Mouse (Mus musculus) ovary, adult 18-20 months (tissue): ENCODE data around the gene Scnn1a.

Source experiments
- DNase-seq: peaks from one replicate; pipeline ENCODE4 v3.0.0; 2022; ENCODE audit warnings: low spot score, mixed read lengths

Gene Scnn1a

GRCm38 (mm10) chr6:125363021-125363420 lies 42.6 kb downstream of the Scnn1a start:
- DNase-seq, result no peak

DNA sequence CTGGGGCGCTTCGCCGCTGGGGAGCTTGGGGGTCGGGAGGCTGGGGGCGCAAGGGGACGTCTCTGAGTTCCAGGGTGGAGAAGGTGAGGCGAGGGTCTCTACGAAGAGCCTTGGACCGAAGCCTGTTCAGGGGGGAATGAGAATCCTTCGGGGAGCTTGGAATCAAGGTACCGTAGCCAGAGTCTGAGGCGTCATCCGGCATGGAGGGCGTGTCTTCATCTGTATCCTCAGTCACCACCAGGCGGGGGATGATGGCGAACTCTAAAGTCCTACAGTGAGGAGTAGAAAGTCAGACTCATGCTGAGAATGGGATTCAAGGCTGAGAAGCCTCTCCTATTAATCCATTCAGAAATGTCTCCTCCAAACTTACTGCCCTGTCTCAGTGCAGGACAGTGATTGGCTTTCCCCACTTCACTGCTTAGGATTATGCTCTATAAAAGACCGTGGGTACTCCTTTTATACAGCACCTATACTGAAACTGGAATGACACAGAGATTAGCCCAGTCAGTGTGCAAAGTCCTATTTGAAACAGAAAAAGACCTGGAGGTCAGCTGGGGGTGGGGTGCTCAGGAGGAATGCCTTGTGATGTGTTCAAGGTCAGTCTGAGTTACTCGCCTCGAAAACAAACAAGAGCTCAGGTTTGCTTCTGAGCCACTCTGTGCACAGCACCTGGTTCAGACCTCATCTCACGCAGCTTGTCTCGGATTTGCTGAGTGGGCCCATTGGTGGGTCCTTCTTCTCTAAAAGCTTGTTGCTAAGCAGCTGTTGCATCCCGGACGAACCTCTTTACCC lies 43.2 kb downstream of the Scnn1a start:
- DNase-seq, result no peak

DNA sequence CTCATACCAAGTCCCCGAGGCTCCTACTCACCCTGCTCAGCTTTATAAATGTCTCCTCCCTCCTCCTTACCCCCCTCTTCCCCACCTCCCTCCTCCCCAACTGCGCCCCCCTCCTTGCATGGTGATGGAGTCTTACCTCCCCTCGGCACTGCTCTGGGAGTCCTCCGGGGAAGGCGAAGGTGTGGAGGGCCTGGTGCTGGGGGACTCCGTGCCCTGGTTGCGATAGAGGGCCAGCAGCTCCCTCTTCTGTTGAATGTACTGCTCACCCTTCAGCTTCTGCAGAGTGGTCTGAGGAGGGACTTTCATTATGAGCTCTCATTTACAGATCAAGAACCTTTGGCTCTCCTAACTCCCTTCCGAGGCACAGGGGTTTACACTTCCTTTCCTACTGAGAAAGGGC lies 44.0 kb downstream of the Scnn1a start:
- DNase-seq, result no peak

DNA sequence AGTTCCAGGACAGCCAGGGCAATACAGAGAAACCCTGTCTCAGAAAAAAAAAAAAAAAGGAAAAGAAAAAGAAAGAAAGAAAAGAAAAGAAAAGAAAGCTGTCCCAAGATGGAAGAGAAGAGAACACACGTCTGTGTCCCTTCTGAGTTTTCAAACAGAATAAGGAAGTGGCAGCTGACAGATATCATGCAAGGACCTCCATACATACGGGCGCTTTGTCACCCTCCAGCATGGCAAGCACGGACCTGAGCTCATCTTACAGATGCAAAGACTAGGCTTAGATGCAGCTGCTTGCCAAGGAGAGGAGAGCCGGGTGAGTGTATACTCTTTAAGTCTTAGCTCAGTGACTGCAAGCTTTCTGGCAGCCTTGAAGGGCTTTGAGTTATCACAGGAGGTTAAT lies 45.1 kb downstream of the Scnn1a start:
- no peak for DNase-seq

DNA sequence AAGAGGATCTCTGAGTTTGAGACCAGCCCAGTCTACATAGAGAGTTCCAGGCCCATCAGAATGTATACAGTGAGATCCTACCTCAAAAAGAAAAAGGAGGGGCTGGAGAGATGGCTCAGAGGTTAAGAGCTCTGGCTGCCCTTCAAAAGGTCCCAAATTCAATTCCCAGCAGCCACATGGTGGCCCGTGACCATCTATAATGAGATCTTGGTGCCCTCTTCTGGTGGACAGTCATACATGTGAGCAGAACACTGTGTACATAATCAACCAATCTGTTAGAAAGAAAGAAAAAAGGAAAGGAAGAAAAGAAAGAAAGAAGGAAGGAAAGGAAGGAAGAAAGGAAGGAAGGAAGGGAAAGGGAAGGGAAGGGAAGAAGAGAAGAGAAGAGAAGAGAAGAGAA lies 45.7 kb downstream of the Scnn1a start:
- no peak for DNase-seq

DNA sequence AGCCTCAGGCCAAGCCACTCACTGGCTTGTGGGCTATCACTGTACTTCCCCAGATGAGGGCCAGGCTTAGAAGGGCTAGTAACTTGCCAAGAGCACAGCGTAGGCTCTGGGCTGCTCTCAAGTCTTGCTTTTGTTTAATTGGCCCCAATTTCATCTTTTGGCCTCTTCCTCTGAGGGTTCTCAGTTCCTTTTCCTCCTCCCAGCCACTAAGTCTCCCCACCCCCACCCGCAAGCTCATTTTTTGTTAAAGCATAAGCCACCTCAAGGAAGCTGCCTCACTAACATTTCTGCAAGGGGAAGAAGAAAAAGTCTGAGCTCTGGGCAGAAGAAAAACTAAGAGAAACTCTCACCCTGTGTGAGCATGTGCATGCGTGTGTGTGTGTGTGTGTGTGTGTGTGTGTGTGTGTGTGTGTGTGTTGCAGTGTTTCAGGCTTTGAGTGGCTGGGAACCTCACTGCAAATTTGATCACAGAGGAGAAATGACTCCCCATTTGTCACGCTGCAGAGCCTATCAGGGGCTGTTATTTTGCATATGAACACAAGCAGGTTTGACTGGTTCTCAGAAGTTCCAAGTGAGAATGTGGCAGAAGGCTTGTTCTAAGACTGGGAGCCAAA lies 47.4 kb downstream of the Scnn1a start:
- no peak for DNase-seq

DNA sequence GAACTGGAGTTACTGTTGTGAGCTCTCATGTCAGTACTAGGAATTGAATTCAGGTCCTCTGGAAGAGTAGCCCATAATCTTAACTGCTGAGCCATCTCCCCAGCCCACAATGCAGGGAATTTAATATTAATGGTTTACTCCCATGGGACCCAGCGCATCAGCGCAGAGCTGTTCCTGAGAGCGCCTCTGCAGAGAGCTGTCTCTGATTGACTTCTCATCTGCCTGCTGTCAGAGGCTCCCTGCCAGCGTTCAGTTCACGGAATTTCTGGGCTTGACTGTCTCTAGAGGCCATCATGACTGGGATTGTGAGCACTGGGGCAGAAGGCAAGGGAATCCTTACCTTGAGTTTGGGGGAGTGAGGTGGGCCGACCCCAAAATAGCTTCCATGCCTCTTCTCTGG lies 56.6 kb downstream of the Scnn1a start:
- no peak for DNase-seq

- DNase-seq, result peak; percentile 48
These were observed 57.4 kb downstream of the Scnn1a start for GRCm38 (mm10) chr6:125377582-125378451.

DNA sequence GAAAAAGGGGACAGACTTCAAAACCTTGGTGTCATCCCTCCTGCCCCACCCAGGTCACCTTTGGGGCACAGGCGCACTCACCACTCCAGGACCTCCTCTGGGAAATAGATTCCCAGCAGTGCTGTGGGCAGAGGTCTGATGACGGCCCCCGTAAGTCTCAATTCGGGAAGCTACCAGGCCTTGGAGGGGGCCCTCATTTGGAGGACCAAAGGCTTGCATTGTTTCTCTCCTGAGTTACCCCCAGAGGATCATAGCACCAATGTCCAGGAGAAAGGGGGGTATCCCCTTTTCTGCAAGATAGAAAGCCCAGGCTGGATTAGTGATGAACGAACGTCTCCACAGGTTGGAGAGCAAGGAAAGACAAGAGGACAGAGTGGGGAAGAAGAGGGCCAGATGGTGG lies 58.2 kb downstream of the Scnn1a start:
- no peak for DNase-seq

- DNase-seq, result no peak
These were observed 59.3 kb downstream of the Scnn1a start for GRCm38 (mm10) chr6:125379781-125380180.

GRCm38 (mm10) chr6:125380372-125381360 lies 60.2 kb downstream of the Scnn1a start, which contains the start of gene Plekhg6:
Gene Plekhg6 (minus strand): TSS chr6:125380793.
- no peak for DNase-seq

- DNase-seq, result no peak
These were observed 61.6 kb downstream of the Scnn1a start for GRCm38 (mm10) chr6:125382024-125382423.

DNA sequence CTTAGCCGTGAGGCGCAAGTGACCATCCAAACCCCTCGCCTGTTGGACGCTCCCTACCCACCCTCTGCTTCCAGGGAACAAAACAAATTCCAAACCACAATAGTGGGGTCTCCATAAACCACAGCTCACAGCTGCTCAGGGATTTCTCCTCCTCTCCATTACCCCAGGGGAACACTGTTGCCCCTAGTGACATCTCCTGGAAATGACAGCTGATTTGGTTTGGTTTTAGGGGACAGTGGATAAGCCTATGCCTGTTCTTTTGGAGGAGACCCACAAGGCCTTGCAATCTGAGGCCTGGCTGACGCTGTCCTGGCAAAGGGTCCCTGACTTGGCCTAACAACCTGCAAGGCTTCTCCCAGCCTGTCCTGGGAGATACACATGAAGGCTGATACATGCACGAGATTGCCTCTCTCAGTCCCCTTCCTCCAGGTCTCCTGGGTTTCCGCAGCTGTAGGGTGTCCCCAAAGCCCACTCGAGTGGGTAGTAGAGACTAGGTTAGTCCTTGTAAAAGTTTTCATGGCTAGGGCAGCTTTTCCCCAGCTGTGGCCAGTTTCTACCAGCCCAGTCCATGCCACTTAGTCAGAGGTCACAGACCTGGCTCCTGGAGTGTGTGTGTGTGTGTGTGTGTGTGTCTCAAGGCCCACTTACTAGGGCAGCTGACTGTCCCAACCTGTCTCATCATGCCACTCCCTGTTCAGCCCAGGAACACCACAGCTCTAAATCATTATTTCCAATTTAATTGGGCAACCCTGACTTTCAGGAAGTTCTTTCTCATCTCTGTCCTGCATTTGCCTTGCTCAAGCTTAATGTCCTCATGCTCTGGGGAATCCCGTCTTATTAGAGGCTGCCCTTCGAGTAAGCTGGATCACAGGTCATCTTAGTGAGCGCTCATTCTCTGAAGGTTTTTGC lies 64.9 kb downstream of the Scnn1a start:
- DNase-seq, result no peak

DNA sequence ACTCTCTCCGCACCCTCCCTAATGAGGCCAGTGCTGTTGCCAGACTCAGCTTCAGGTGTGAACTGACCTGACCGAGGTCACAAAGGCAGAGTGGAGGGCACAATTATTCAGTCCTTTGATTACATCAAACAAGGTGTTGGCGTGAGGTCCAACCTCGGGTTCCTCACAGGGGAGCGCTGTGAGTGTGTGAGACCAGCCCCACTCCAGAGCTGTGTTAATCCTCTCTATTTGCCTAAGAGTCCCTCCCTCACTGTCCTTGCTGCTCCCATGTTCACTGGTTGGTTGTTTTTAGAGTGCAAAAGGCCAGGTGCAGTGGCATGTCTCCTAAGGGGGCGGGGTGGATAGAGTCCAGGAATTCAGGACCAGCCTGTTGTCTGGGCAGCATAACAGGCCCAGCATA lies 65.6 kb downstream of the Scnn1a start:
- no peak for DNase-seq

- no peak for DNase-seq
These were observed 69.4 kb downstream of the Scnn1a start for GRCm38 (mm10) chr6:125389853-125390252.
